Mouse (Mus musculus) lung, postnatal 25 days (tissue): Measurements from ENCODE around the gene Pick1.
"Not testable (repeated sequence)": the region's sequence is repeated elsewhere in the genome, so short reads cannot be mapped to it uniquely, and the experiment has no call there.

Source experiments
- DNase-seq: peaks from one replicate; pipeline ENCODE4 v3.0.0; 2022; ENCODE audit warnings: low spot score

Gene Pick1

GRCm38 (mm10) chr15:79225780-79226179 is 3.2 kb upstream of the Pick1 start:
- DNase-seq, result not testable (repeated sequence)

GRCm38 (mm10) chr15:79235268-79235667 is 6.3 kb downstream of the Pick1 start:
- DNase-seq, result no peak

- no peak for DNase-seq
These were observed 9.1 kb downstream of the Pick1 start for GRCm38 (mm10) chr15:79238036-79238435.

GRCm38 (mm10) chr15:79242574-79243233 is 13.7 kb downstream of the Pick1 start:
- no peak for DNase-seq

- peak; percentile 95 for DNase-seq
These were observed 14.5 kb downstream of the Pick1 start for GRCm38 (mm10) chr15:79243234-79244042.

- peak; percentile 32 for DNase-seq
These were observed 15.3 kb downstream of the Pick1 start for GRCm38 (mm10) chr15:79244071-79244893.

GRCm38 (mm10) chr15:79245321-79245720 is 16.3 kb downstream of the Pick1 start:
- no peak for DNase-seq

- no peak for DNase-seq
These were observed 21.3 kb downstream of the Pick1 start for GRCm38 (mm10) chr15:79250236-79250635.

- DNase-seq, result no peak
These were observed 22.2 kb downstream of the Pick1 start for GRCm38 (mm10) chr15:79251168-79251567.

- no peak for DNase-seq
These were observed 23.0 kb downstream of the Pick1 start for GRCm38 (mm10) chr15:79251781-79252491.

- no peak for DNase-seq
These were observed 23.6 kb downstream of the Pick1 start for GRCm38 (mm10) chr15:79252580-79252979.

- no peak for DNase-seq
These were observed 25.7 kb downstream of the Pick1 start, which contains the start of gene Slc16a8 for GRCm38 (mm10) chr15:79254661-79255060. Slc16a8 (minus strand) TSS chr15:79254761.

GRCm38 (mm10) chr15:79258521-79258920 is 29.5 kb downstream of the Pick1 start:
- no peak for DNase-seq

GRCm38 (mm10) chr15:79261095-79261725 is 32.2 kb downstream of the Pick1 start:
- DNase-seq, result no peak

- DNase-seq, result no peak
These were observed 32.8 kb downstream of the Pick1 start for GRCm38 (mm10) chr15:79261757-79262156.

GRCm38 (mm10) chr15:79262375-79262774 is 33.4 kb downstream of the Pick1 start:
- no peak for DNase-seq

- DNase-seq, result no peak
These were observed 33.9 kb downstream of the Pick1 start for GRCm38 (mm10) chr15:79262786-79263309.

GRCm38 (mm10) chr15:79263726-79264125 is 34.8 kb downstream of the Pick1 start:
- no peak for DNase-seq

- no peak for DNase-seq
These were observed 36.4 kb downstream of the Pick1 start for GRCm38 (mm10) chr15:79265384-79265783.

GRCm38 (mm10) chr15:79268521-79268920 is 39.5 kb downstream of the Pick1 start:
- no peak for DNase-seq
